Mouse (Mus musculus): ENCODE results near the gene Wwox.

- TF ChIP-seq POLR2A (IDR thresholded peaks at IDR 0.05; ENCODE audit: insufficient read depth, low read depth, low read length): no peak
- no peak for TF ChIP-seq CTCF (IDR thresholded peaks at IDR 0.05; ENCODE audit: insufficient read depth, low read depth, low read length)
Observed at GRCm38 (mm10) chr8:115322501-115322900, 883.0 kb downstream of the Wwox start.
